Mouse (Mus musculus): Measurements from ENCODE around the gene Fundc2. TPM values are rescaled to one million over a fixed set of nuclear protein-coding genes. Genes with fewer than 3 reads are reported as not detected.

Gene Fundc2
- 20.9 and 22.6 TPM in 2 replicates for polyA plus RNA-seq (2012; rRNA removed)

DNA sequence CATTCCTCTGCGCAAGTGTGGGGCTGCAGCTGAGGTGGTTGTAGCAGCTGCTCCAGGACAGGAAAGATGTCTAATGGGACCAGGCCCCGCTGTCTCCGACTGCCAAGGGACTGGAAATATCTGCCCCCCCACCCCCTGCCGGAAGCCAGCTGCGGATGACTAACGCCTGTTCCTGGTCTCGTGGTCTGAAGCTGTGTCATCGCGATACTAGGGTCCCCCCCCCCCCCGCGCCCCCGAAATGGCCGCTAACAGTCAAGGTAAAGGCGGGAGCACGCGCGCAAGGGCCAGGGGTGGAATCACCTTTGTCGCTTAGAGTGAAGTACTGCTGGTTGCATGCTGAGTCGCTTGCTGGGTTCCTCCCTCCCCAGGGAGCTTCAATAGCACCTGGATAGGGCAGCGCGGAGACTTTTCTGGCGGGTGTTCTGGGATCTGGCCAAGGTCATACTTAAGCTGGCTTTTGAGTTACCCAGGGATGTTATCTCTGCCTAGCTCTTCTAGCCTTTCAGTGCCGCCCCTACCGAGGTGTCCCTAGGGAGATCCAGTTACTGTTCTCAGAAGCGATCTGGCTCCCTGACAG lies at the start of gene Fundc2, which contains the start of gene F8:
TSS of gene Fundc2 (plus strand) at position 205 of the 577 bp plus-strand sequence.
TSS of gene F8 (minus strand) at position 421 of the 577 bp plus-strand sequence.

DNA sequence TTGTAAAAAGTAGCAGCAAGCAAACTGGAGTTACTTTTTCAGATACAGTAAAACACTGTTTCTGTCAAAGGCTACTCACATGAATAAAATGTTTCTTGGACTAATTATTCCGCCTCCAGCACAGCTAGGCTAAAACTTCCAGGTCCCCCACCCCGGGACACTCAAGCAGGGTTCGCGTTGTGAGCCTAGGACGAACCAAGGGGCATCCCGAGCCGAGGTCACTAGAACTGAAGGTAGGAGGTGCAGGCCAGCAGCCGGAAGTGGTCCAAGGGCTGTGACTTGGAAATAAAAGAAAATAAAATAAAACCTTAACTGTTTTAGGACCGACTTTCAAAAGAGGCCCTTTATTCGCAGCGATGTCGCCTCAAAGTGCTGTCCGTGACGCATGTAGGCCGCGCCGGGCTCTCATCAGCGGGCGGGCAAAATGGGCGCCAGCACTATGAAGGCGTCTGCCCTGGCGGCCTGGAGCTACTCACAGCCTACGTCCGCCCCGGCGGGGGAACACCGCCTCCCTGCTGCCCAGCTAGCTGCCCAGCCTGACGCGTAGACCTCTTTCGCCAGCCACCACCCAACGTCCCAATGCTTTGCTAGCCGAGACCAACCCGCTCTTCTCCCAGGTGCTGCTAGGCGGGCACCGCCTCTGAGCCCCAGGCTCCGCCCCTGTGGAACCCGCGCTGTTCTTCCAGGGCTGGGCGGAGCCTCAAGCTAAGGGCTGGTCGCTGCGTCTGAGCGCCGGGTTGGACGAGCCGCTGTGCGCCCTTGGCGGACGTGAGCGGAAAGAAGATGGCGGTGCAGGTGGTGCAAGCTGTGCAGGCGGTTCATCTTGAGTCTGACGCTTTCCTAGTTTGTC lies 34.0 kb downstream of the Fundc2 start, which contains the start of the genes Cmc4, Mtcp1 and Brcc3:
TSS of gene Cmc4 (minus strand) at position 649 of the 850 bp plus-strand sequence.
TSS of gene Mtcp1 (minus strand) at position 653 of the 850 bp plus-strand sequence.
TSS of gene Brcc3 (plus strand) at position 693 of the 850 bp plus-strand sequence.

Other genes starting within 250 kb of the Fundc2 start
- not detected in 2 replicates for gene Smim9, start 218.6 kb upstream of the Fundc2 start, polyA plus RNA-seq (2012; rRNA removed)
- 0.39 and 0.74 TPM in 2 replicates for gene F8, start 216 bp downstream of the Fundc2 start, polyA plus RNA-seq (2012; rRNA removed)
- gene Cmc4, start 34.2 kb downstream of the Fundc2 start, polyA plus RNA-seq (2012; rRNA removed), result 23.1 and 25.2 TPM in 2 replicates
- gene Mtcp1, start 34.2 kb downstream of the Fundc2 start, polyA plus RNA-seq (2012; rRNA removed), result 10.0 and 10.8 TPM in 2 replicates
- gene Brcc3, start 34.2 kb downstream of the Fundc2 start, polyA plus RNA-seq (2012; rRNA removed), result 21.6 and 22.1 TPM in 2 replicates
- 117 and 122 TPM in 2 replicates for gene Vbp1, start 131.9 kb downstream of the Fundc2 start, polyA plus RNA-seq (2012; rRNA removed)
- gene Rab39b, start 195.8 kb downstream of the Fundc2 start, polyA plus RNA-seq (2012; rRNA removed), result 18.1 and 20.1 TPM in 2 replicates